Mouse (Mus musculus) small intestine, adult 2 months (tissue): ENCODE measurements around the gene Pard3. TPM values are rescaled to one million over a fixed set of nuclear protein-coding genes. Genes with fewer than 3 reads are reported as not detected.

Experiments
- H3K27ac ChIP-seq: fragments of 200-500 bp; 2 replicates; pipeline ENCODE4 v1.5.1; 2012; ENCODE audit warnings: low read depth, low read length, control low read depth, inconsistent platforms; ENCODE audit not compliant: insufficient read depth
- H3K27me3 ChIP-seq: fragments of 200-500 bp; 2 replicates; pipeline ENCODE4 v1.6.1; 2012; ENCODE audit warnings: mild to moderate bottlenecking, moderate library complexity, low read length, inconsistent platforms; ENCODE audit not compliant: control insufficient read depth, insufficient read depth
- H3K36me3 ChIP-seq: fragments of 200-500 bp; 2 replicates; pipeline ENCODE4 v1.6.1; 2012; ENCODE audit warnings: mild to moderate bottlenecking, low read length, control low read depth, inconsistent platforms; ENCODE audit not compliant: control insufficient read depth, insufficient read depth
- H3K4me1 ChIP-seq: fragments of 200-500 bp; 2 replicates; pipeline ENCODE4 v1.6.1; 2012; ENCODE audit warnings: low read length, inconsistent platforms, mixed read lengths; ENCODE audit not compliant: control insufficient read depth, insufficient read depth, insufficient read length
- H3K4me3 ChIP-seq: fragments of 200-500 bp; 2 replicates; pipeline ENCODE4 v1.5.1; 2012; ENCODE audit warnings: low read depth, mild to moderate bottlenecking, control low read depth, inconsistent platforms, low read length, moderate library complexity
- CTCF ChIP-seq: fragments of 200-500 bp; IDR thresholded peaks from 2 replicates; pipeline ENCODE4 v1.5.1; 2012; ENCODE audit warnings: low read depth, mild to moderate bottlenecking, control low read depth, inconsistent platforms, low read length, moderate library complexity, mixed read lengths; ENCODE audit not compliant: insufficient replicate concordance, insufficient read length; ENCODE audit errors: extremely low read depth
- POLR2A ChIP-seq: fragments of 200-500 bp; IDR thresholded peaks from 2 replicates; pipeline ENCODE4 v1.6.1; 2012; ENCODE audit warnings: low read depth, mild to moderate bottlenecking, control low read depth, inconsistent platforms, low read length, moderate library complexity
- WGBS: fragments of 180-500 bp; shearing (Covaris S2); methylation state at CpG from one replicate; pipeline ENCODE4 v1.1.7; 2018; 5-methylcytosine and 5-hydroxymethylcytosine counted together
- polyA plus RNA-seq: library from polyadenylated mRNA; depleted of rRNA; stranded (reverse); fragments of >200 nt; gene quantifications from 2 replicates; pipeline ENCODE4 v1.2.3, GENCODE M21; 2012

Pard3 gene
- polyA plus RNA-seq, 1 experiment, result 52.9 TPM

DNA sequence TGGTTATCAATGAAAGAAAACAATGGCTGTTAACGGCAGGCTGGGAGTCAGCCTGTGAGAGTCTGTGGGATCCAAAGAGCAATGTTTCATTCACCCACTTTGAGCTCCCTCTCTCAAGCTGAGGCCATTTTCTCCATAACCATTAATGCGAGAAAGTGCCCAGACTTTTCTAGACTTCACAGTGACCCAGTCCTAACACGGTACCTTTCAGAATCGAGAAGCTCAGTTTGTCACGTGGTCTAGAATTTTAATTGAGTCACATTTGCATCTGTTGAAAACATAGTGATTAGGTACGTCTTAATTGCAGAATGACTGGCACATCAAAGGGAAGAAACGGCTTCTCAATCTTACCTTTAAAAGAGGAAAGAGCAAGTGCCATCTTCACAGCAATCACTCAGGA, 359.3 kb downstream of the Pard3 start:
- Histone ChIP-seq H3K36me3 (peaks cover 9% of the 10 kb centered on the region), H3K4me3 (no peak overlapping the region), H3K27ac (no peak overlapping the region), H3K27me3 (no peaks in the 10 kb centered on the region), H3K4me1 (no peaks in the 10 kb centered on the region)
- TF ChIP-seq POLR2A (no peak), CTCF (no peak)
- 80% methylated on average over 7 of the region's 7 CpGs for WGBS

DNA sequence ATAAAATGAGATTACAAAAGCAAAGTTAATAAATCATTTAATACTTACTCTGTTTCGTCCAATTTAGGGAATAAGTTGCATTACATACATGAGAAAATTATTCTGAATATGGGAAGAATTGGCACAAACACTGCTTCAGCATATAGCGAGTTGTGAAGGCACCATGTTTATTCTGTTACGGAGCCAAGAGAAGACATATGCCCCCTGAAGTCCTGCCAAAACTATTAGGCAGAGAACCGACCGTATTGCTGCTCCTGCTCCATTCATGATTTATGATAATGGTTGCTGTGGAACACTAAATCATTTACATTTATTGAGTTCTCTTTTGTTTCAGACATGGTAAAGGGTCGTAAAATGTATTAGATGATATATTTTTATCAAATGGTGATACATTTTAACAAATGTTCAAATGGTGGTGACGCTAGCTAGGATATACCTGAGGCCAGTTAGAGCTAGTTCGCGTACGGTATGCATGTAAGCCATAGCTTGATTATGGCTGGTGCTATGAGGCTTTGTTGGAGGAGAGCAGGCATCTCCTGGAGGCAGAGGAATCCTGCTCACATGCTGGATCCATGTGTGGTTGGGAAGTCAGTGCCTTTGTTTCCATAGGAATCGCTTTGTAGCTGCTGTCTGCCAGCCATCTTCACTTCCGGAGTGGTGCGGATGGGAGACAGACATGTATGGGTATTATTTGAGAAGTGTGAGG, 360.7 kb downstream of the Pard3 start:
- H3K27ac ChIP-seq, result no peak overlapping the region
- no peaks in the 10 kb centered on the region for H3K27me3 ChIP-seq
- WGBS, result 88% methylated on average over 13 of the region's 13 CpGs
- H3K4me3 ChIP-seq, result no peak overlapping the region
- no peaks in the 10 kb centered on the region for H3K4me1 ChIP-seq
- H3K36me3 ChIP-seq, result peaks cover 12% of the 10 kb centered on the region
- no peak for TF ChIP-seq CTCF
- no peak for TF ChIP-seq POLR2A

DNA sequence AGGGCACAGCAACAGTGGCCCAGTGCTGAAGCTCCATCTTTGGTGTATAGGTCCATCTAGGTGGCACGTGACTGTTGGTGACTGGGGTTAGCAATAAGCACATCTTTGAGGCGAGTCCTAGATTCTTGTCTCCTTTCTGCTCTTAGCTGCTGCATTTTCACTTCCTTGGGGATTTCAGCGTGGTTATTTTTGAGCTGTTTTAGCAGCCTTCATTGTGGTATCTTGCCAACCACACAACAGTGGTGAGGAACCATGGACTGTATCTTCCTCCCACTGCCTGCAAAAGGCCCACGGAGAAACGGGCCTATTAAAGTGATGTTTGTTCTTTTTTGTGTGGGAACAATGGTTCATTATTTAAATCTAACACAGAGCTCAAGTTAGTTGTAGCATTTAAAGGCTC, 363.2 kb downstream of the Pard3 start:
- no peaks in the 10 kb centered on the region for H3K4me1 ChIP-seq
- H3K27me3 ChIP-seq, result no peaks in the 10 kb centered on the region
- H3K36me3 ChIP-seq, result peaks cover 12% of the 10 kb centered on the region
- no peak overlapping the region for H3K4me3 ChIP-seq
- TF ChIP-seq POLR2A (no peak), CTCF (no peak)
- H3K27ac ChIP-seq, result no peak overlapping the region
- WGBS, result 68% methylated on average over 5 of the region's 5 CpGs

DNA sequence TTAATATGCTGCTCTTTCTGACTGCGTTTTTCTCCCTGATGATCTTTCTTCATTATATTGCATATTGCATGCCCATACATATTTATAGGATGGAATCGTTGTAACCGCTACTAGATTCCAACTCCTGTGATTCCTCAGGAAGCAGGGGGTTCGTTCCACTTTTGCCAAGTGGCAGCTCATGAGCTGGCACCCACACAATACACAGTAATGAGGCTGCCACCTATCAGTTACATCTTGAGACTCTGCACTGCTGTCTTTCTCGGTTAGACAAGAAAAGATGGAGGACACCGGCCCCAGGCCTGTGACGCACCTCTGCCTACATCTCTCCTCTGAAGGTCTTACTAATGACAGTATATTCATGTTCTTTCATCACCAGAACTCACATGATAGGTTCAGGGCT, 364.3 kb downstream of the Pard3 start:
- no peak overlapping the region for H3K4me3 ChIP-seq
- H3K4me1 ChIP-seq, result no peaks in the 10 kb centered on the region
- peaks cover 12% of the 10 kb centered on the region for H3K36me3 ChIP-seq
- H3K27ac ChIP-seq, result no peak overlapping the region
- no peaks in the 10 kb centered on the region for H3K27me3 ChIP-seq
- no peak for TF ChIP-seq POLR2A
- TF ChIP-seq CTCF, result no peak
- 91% methylated on average over 7 of the region's 7 CpGs for WGBS

DNA sequence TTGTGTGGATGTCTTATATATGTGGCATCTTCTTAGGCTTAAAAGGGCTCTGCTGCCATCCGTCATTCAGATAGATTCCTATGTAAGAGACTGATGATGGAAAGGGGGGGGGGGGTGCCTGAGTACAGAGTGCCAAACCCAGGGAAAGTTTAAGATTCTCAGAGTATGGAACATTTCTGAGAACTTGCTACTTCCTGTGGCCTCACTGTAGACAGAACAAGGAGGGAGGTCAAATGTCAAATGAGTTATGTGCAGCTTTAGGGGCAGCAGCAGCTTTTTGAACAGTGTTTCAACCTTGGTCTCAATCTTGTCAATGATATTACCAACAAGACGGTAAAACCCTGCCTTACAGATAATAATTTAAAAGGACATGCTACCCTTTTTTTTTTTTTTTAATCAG, 367.5 kb downstream of the Pard3 start:
- TF ChIP-seq CTCF, result no peak
- TF ChIP-seq POLR2A, result no peak
- H3K4me1 ChIP-seq, result no peaks in the 10 kb centered on the region
- H3K27ac ChIP-seq, result no peak overlapping the region
- H3K4me3 ChIP-seq, result no peak overlapping the region
- peaks cover 19% of the 10 kb centered on the region for H3K36me3 ChIP-seq
- WGBS, result 80% methylated on average over 2 of the region's 2 CpGs
- H3K27me3 ChIP-seq, result no peaks in the 10 kb centered on the region

DNA sequence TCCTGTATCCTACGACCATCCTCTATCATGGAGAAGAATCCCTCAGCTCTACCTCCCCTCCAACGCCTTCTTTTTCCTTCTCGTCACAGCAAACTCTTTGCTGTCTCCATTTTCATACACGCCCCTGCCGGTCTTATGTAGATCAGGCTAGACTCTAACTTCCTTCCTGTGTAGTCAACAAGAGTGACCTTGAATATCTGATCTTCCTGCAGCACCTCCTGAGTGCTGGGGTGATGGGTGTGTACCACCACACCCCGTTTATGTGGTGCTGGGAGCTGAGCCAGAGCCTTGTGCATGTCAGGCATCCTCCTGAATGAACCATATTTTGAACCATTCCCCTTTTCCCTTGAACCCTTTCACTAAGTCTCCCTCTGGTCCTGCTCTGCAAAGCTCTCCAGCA, 372.3 kb downstream of the Pard3 start:
- H3K27ac ChIP-seq, result no peak overlapping the region
- H3K27me3 ChIP-seq, result no peaks in the 10 kb centered on the region
- peaks cover 7% of the 10 kb centered on the region for H3K36me3 ChIP-seq
- H3K4me3 ChIP-seq, result no peak overlapping the region
- peaks cover 8% of the 10 kb centered on the region; the same call in 1 of the 2 replicates for H3K4me1 ChIP-seq
- TF ChIP-seq POLR2A (no peak), CTCF (no peak)
- 86% methylated on average over 6 of the region's 6 CpGs for WGBS

DNA sequence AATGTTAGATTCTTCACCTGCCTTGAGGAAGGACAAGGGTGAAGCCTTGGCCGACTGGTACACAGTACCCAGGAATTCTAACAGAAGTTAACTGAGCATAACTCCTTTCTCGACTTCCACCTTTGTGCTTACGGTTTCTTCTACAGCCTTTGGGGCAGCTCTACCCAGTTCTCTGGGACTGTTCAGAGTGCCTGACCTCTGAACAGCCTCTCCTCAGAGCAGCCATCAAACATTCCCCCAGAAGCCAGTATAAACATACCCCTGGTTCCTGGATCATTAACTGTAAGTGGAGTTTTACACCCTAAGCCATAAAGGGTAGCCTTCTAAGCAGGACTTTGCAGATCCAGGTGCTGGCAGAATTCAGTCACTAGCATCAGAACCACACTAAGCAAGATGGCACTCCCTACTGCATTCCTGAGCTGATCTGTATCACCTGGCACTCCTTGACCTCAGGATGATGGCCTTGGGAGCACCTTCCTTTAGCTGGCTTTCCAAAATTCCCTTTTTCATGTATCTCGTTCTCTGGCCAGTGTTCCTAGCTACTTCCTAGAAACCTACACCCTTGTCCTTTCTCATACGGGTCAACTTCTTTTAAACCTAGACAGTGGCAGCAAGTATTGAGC, 374.0 kb downstream of the Pard3 start:
- Histone ChIP-seq H3K36me3 (peaks cover 7% of the 10 kb centered on the region), H3K4me3 (no peak overlapping the region), H3K27ac (peak overlapping the region; percentile 30), H3K4me1 (peaks cover 8% of the 10 kb centered on the region; the same call in 1 of the 2 replicates), H3K27me3 (no peaks in the 10 kb centered on the region)
- 49% methylated on average over 5 of the region's 5 CpGs for WGBS
- no peak for TF ChIP-seq POLR2A
- no peak for TF ChIP-seq CTCF
